Mouse (Mus musculus): Measurements from ENCODE around the gene Tram1l1.

DNA sequence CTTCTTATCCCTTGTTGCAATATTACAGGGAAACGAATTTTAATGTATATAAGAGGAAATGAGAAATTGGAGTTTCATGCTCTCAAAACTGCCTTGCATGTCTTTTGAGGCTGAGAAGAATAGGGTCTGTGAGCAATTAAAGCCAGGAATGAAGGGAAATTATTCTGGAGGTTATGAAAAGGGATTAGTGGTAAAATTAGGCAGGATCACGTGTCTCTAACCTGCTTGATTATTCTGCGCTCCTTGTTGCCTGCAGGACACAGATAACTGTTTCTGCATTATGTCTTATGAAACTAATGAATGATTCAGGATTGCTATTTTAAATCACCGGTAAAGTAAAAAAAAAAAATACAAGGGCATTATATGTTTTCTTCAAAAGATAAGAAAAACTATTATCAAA is 49.4 kb upstream of the Tram1l1 start:
- TF ChIP-seq CTCF (IDR thresholded peaks at IDR 0.05; ENCODE audit: borderline replicate concordance, extremely low read depth, insufficient read depth, insufficient read length) (no peak), POLR2A (IDR thresholded peaks at IDR 0.05; ENCODE audit: borderline replicate concordance, extremely low read depth, insufficient read depth, insufficient read length, poor library complexity, severe bottlenecking) (no peak)
